Mouse (Mus musculus) thymus, postnatal 36 days (tissue): ENCODE results near the gene Vars.
A peak's percentile ranks its signal among the peaks of the same experiment; 100 is the strongest.
"Not testable (repeated sequence)": the region's sequence is repeated elsewhere in the genome, so short reads cannot be mapped to it uniquely, and the experiment has no call there.

Source experiments
- DNase-seq, 2 experiments: peaks; one replicate each; pipeline ENCODE4 v3.0.0; 2022; ENCODE audit warnings: mixed read lengths in 2 of 2

Gene Vars

DNA sequence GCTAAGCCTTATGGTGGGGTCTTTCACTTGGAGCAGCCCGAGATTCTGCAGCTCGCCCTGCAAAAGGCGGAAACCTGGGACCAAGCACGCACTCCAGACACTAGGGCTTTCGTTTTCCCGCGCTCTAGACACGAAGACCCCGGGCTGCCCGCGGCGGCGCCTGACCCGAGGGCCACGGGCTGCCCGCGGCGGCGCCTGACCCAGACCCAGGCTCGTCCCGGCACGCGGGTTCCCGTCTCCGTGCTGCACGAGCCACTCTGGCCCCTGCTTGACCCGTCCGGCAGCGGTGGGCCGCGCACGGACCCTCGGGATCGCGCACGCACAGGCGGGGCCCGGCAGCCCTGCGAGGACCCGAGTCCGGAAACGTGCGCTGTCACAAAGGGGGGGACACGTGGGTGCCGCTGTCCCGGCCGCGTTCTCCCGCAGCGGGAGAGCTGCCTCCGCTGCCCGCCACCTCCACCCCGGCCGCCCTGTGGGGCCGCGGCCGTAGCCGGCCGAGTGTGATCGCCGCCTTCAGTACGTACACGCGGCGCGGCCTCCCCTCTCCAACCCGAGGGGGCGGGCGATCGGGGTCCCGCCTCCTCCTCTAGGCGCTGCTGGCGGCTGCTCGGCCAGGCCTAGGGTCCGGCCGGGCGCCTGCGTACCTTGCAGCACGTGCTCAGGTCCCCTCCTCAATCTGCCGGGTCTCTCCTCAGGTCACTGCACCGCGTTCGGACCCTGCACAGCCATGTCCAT, at the start of gene Vars:
Vars (plus strand) TSS at position 271 of the 735 bp plus-strand sequence.
- DNase-seq: peak; percentile 77 to 82

DNA sequence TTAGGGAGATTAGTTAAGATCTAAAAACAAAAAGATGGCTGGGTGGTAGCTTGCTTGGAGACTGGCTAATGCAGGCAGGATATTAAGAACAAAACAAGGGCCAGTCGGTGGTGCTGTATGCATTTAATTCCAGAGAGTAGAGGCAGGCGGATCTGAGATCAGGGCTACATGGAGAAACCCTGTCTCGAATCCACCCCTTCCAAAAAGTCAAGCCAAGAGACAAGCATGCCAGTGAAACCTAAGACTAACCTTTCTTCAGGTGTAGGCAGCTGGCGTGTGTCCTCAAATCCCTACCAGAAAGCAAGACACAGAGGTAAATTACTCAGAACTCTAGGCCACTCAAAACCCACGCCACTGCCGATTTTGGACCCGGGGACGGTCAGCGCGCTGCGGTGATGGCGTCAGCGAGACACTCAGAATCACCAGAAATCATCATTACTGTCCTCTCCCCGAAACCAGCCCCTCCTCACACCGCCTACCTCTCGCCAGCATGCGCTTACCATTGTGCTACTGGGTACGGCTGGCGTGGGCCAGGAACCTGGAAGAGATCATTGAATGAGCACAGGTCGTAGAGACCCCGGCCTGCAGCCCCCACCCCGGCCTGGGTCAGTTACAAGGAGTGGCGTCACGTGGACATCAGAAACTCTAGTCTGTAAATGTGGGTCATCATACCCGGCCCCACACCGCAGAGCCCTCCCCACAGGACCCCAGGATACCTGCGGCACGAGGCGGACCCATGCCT, 49.0 kb upstream of the Vars start:
- peak in 1 of 2 experiments; percentile 74 for DNase-seq

DNA sequence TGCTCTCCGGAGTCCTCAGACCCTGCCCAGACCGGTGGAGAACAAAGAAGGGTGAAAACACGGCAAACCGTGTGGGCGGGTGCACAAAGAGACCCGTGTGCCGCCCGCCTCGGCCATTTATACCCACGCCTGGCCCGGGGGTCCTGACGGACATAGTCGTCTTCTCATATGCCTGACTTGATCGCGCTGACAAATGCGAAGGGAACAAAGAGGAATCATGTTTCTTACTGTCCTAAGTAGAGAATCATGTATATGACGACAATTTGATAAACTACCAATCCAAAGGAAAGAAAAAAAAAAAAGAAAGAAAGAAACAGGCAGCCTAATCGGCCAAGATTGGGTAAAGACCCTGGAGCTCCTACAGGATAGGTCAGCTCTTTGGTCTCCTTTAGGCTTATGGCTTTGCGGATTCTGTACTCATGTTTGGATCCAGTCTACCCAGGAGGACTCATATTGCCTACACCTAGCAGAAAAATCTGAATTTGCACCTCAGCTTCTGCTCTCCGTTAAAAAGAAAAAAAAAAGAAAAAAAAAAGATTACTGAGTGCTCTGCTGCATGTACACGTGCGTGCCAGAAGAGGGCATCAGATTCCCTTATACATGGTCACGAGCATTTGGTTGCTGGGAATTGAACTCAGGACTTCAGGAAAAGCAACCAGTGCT, 48.3 kb upstream of the Vars start:
- peak in 1 of 2 experiments; percentile 79 for DNase-seq

DNA sequence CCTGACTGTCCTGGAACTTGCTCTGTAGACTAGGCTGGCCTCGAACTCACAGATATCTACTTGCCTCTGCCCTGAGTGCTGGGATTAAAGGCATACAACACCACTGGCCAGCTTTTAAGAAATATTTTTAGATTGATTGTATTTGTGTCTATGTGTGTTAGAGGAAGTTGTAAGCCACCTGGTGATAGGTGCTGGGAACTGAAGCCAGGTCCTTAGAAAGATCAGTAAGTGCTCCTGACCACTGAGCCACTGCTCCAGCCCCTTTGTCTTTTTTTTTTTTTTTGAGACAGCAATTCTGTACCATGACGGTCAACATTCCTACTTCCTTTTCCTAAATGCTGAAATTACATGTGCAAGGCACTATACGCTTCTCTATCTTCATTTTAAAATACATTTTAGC, 47.5 kb upstream of the Vars start:
- DNase-seq: no peak

DNA sequence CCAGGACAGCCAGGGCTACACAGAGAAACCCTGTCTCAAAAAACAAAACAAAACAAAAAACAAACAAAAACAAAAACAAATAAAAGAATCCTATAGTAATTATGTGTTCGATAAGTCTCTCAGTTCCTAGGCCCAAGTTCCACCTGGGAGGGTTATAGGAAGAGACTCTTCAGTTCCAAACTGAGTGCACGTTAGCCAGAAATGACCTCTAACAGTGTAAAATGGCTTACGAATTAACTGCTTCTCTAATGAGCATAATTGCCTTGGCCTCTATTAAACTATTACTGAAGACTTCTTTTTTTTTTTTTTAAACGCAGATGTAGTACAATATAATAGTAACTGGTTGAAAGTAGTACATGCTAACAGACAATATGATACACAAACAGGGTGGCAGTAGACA, 46.9 kb upstream of the Vars start:
- DNase-seq: no peak

DNA sequence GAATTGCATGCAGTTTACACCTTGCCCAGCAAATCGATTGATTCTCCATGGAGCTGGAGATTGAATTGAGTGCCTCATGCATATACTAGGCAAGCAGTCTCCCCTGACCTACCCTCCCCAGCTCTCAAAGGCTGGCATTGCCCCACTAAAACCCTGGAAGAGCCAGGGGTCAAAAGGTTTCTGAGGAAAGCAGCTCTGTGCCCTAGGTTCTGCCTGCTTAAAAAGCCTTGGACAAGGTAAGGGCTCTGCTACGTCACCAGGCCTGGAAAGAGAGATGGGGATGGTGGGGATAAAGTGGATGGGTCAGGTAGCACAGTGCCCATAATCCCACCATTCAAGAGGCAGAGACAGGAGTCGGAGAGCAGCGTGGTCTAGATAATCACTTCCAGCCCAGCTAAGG, 46.0 kb upstream of the Vars start:
- no peak for DNase-seq

DNA sequence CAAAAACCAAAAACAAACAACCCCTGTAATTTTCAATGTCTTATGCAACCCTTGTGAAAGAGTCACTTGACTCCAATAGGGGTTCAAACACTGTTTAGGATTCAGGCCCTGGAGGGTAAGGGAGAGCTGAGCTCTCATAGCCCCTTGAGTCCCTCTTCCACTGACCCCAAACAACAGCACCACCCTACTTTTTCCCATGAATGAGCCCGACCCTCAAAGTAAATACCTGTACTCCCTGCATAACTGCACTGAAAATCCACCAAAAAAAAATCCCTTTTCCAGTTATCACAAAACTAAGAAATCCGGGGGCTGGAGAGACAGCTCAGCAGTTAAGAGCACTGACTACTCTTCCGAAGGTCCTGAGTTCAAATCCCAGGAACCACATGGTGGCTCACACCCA, 44.9 kb upstream of the Vars start:
- DNase-seq: no peak

DNA sequence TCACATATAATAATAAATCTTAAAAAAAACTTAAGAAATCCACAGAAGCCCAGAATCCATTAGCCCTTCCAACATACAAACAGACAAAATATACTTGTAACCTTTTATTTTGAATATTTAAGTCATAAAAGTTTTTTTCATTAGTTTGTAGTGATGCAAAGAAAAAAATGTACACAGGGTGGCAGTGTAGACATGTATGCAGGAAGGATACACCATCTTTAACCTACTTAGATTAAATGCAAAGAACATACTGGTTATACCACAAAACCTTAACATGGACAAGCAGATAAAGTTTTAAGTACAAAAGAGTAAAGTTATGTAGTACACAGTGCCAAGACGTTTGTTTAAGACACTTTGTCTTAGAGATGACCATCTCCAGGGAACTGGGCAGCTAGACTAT, 44.4 kb upstream of the Vars start:
- DNase-seq: no peak

DNA sequence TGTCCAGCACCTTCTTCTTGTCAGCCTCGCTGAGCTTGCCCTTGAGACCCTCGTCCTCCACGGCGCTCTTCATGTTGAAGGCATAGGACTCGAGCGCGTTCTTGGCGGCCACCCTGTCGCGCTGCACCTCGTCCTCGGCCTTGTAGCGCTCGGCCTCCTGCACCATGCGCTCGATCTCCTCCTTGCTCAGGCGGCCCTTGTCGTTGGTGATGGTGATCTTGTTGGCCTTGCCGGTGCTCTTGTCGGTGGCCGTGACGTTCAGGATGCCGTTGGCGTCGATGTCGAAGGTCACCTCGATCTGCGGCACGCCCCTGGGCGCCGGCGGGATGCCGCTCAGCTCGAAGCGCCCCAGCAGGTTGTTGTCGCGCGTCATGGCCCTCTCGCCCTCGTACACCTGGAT, 43.5 kb upstream of the Vars start:
- DNase-seq: not testable (repeated sequence)

DNA sequence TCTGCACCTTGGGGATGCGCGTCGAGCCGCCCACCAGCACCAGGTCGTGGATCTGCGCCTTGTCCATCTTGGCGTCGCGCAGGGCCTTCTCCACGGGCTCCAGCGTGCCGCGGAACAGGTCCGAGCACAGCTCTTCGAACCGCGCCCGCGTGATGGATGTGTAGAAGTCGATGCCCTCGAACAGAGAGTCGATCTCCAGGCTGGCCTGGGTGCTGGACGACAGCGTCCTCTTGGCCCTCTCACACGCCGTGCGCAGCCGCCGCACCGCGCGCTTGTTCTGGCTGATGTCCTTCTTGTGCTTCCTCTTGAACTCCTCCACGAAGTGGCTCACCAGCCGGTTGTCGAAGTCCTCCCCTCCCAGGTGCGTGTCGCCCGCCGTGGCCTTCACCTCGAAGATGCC, 42.8 kb upstream of the Vars start:
- DNase-seq: not testable (repeated sequence)

DNA sequence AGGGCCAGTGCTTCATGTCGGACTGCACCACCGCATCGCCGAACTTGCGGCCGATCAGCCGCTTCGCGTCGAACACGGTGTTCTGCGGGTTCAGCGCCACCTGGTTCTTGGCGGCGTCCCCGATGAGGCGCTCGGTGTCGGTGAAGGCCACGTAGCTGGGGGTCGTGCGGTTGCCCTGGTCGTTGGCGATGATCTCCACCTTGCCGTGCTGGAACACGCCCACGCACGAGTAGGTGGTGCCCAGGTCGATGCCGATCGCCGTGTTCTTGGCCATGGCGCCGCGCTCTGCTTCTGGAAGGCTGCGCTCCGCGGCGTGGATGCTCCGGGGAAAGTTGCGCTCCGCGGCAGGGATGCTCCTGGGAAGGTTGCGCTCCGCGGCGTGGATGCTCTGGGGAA, 42.1 kb upstream of the Vars start:
- not testable (repeated sequence) for DNase-seq

DNA sequence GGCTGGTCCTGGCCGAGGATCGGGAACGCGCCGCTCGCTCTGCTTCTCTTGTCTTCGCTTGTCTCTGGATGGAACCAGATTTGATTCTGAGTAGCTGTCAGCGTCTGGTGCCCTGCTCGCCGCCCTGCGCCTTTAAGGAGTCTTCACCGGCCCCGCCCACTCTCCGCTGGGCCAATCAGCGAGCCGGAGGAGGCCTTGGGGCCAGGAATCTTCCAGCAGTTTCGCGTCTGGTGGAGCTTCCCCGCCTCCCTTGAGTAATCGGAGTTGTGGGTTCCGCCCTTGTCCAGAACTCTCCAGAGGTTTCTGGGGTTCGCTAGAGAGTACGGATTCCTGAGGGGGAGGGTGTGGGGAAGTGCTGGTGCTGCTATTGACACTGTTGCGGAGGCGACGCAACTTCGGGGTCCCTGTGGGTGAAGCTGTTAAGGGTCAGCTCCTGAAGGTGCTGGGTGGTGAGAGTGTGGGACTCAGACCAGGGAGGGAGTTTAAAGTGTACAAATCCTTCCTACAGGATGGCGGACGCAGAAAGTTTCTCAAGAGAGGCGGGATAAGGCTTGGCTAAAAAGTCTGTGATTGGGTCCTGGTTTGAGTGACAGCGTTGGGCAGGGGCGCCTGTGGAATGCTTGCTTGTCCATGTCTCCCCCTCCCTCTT, 41.5 kb upstream of the Vars start, which contains the start of gene Hspa1b:
Hspa1b (minus strand) TSS at position 109 of the 649 bp plus-strand sequence.
- peak; percentile 79 to 80 for DNase-seq

DNA sequence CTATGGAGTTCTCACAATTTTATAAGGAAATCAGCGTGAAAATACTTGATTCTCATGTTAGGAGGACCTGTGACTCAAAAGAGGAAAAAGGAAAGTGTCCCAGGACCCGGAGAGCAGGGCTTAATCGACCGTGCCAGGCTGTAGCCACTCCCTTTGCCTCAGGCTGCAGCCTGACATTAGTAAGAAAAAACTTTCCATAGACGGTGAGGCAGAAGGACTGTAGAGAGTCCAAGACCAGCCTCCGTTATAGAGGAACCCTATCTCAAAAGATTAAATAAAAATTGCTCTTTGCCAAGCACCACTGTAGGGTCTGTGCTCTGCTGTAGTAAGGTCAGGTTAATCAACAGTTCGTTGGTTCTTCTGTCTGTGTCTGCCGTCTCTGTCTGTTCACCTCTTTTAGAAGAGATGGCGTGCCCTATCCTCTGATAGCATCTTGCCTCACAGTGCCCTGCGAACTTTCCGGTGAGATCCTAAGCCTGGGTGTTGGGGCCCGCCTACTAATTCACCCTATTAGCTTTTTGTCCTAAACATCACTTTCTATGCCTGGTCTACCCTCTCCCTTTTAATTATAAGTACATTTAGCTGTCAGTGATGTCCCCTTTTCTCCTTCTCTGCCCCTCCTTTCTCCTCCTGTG, 40.8 kb upstream of the Vars start:
- no peak for DNase-seq

DNA sequence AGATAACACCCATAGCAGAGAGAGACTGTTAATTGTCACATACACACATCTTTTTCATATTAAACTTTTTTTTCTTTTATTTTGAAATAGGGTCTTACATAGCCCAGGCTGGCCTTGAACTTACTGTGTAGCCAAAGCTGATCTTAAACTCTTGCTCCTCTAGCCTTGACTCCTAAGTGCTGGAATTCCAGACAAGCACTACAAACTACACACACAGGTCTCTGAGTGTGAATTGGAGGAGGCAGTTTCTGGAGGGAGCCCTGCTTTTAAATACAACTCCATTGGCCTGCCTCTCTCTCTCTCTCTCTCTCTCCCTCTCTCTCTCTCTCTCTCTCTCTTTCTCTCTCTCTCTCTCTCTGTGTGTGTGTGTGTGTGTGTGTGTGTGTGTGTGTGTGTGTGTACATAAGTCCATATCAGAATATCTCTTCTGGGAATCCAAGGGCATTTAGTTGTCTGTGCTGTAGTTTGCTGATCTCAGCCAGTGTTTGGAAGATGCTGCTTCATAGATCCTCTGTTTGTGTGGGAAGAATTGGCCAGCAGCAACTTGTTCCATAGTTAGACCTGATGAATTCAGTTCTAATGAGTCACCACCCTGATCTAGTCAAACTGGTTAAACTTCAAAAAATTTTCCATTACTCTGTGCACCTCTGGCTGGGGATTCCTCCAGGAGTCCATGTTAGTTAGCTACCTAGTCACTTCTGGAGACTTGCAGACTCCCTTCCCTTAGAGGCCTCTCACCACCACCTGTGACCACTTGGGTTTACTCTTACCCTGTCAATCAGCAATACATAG, 39.9 kb upstream of the Vars start:
- DNase-seq: no peak

DNA sequence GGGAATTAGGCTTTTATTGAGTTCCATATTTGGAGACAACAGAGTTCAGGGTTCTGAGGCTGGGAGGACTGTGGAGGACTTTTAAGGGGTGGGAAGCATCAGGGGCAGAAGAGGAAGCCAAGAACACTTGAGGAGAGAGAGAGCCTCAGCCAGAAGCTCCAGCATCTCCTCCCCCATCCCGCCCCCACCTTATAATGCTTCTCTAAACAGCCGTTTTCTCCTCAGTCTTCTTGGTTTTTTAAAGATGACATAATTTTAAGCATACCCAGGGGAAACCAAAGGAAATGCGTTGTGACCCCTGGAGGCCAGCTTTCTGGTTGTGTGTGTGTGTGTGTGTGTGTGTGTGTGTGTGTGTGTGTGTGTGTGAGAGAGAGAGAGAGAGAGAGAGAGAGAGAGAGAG, 38.7 kb upstream of the Vars start:
- no peak for DNase-seq

DNA sequence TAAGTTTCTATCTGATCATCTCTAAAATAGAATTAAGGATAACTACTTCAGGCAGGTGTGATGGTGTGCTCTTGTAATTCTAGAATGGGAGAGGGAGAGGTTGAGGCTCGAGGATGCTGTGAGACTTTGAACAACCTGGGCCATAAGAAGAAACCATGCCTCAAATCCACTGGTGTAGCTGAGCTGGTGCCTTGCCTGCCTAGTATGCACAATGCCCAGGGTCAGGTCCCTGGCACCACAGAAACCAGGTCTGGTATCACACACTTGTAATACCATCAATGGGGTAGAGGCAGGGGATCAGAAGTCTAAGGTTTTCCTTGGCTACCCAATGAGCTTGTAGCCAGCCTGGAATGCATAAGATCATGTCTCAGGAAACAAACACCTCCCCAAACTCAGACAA, 37.9 kb upstream of the Vars start:
- no peak for DNase-seq

DNA sequence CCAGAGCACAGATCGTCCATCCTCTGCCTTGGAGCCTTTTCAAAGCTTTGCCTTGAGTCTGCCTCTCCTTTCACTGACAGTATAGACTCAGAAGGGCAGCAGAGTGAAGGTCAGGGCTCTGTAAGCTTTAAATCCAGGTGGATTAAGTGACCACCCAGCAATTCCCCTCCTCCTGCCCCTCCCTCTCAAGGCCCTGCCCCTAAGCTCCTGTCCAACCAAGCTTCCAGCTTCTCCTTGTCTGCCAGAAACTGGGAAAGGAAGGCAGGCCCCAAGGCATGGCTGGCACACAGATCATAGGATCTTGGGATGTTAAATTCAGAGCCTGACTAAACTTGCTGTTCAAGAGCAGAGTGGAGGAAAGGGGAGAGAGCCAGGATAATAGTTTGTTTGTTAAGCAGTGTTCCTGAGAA, 36.1 kb upstream of the Vars start:
- no peak for DNase-seq

DNA sequence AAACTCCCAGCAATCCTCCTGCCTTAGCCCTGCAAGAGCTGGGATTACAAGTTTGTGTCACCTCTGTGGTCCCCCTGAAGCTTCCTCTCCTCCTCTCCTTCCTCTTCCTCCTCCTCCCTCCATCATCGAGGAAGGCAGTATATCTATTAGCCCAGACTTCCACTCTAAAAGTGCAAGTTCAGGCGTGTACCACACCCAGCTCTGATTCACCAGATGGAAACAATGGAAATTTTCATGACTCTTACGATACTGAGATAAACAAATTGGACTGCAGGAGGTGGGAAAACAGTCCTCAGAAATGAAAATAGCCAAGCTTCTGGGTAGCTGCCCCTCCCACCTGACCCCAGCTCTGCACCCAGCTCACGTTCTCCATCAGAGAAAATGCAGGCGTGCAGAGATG, 35.2 kb upstream of the Vars start:
- no peak for DNase-seq

DNA sequence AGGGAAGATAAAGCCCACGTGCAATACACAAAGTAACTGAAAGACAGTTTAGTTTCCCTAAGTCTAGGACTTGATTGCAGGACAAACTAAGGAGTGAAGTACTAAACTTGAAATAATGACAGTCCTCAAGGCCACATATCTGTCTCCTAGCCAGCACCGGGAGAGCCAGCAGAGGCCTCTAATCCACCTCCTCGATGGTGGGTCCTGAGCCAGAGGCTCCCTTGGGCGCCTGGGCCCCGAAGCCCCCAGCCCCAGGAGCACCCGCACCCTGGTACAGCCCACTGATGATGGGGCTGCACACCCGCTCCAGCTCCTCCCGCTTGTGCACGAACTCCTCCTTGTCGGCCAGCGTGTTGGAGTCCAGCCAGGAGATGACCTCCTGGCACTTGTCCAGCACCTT, 31.0 kb upstream of the Vars start, which contains the start of gene Gm20481:
Gm20481 (plus strand) TSS at position 91 of the 400 bp plus-strand sequence.
- DNase-seq: not testable (repeated sequence)

DNA sequence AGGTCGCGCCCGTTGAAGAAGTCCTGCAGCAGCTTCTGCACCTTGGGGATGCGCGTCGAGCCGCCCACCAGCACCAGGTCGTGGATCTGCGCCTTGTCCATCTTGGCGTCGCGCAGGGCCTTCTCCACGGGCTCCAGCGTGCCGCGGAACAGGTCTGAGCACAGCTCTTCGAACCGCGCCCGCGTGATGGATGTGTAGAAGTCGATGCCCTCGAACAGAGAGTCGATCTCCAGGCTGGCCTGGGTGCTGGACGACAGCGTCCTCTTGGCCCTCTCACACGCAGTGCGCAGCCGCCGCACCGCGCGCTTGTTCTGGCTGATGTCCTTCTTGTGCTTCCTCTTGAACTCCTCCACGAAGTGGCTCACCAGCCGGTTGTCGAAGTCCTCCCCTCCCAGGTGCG, 29.9 kb upstream of the Vars start:
- DNase-seq: not testable (repeated sequence)

DNA sequence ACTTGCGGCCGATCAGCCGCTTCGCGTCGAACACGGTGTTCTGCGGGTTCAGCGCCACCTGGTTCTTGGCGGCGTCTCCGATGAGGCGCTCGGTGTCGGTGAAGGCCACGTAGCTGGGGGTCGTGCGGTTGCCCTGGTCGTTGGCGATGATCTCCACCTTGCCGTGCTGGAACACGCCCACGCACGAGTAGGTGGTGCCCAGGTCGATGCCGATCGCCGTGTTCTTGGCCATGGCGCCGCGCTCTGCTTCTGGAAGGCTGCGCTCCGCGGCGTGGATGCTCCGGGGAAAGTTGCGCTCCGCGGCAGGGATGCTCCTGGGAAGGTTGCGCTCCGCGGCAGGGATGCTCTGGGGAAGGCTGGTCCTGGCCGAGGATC, 29.1 kb upstream of the Vars start:
- DNase-seq: not testable (repeated sequence)
